Mouse (Mus musculus) olfactory bulb, adult 2 months (tissue): ENCODE data around the gene Zfp646. TPM values are rescaled to one million over a fixed set of nuclear protein-coding genes. Genes with fewer than 3 reads are reported as not detected.
"Not testable (repeated sequence)": the region's sequence is repeated elsewhere in the genome, so short reads cannot be mapped to it uniquely, and the experiment has no call there.

Experiments used
- H3K27ac ChIP-seq: fragments of 200-500 bp; 2 replicates; pipeline ENCODE4 v1.5.1; 2012; ENCODE audit warnings: low read depth, low read length; ENCODE audit not compliant: insufficient read depth
- H3K4me1 ChIP-seq: fragments of 200-500 bp; 2 replicates; pipeline ENCODE4 v1.6.1; 2012; ENCODE audit warnings: low read length; ENCODE audit not compliant: control insufficient read depth, insufficient read depth
- H3K4me3 ChIP-seq: fragments of 200-500 bp; 2 replicates; pipeline ENCODE4 v1.5.1; 2012; ENCODE audit warnings: mild to moderate bottlenecking, low read depth, low read length, moderate library complexity; ENCODE audit not compliant: insufficient read depth
- CTCF ChIP-seq: fragments of 200-500 bp; IDR thresholded peaks from 2 replicates; pipeline ENCODE4 v1.5.1; 2012; ENCODE audit warnings: low read depth, mild to moderate bottlenecking, low read length, moderate library complexity; ENCODE audit not compliant: insufficient read depth
- POLR2A ChIP-seq: fragments of 200-500 bp; IDR thresholded peaks from 2 replicates; pipeline ENCODE4 v1.6.1; 2012; ENCODE audit warnings: mild to moderate bottlenecking, low read depth, low read length, moderate library complexity; ENCODE audit not compliant: insufficient read depth
- WGBS: fragments of 180-500 bp; shearing (Covaris S2); methylation state at CpG from one replicate; pipeline ENCODE4 v1.1.7; 2018; 5-methylcytosine and 5-hydroxymethylcytosine counted together
- polyA plus RNA-seq: library from polyadenylated mRNA; stranded (reverse); fragments of >200 nt; gene quantifications from 2 replicates; pipeline ENCODE4 v1.2.4, GENCODE M21; 2012; ENCODE audit warnings: low replicate concordance; ENCODE audit not compliant: missing spikeins, insufficient read depth, insufficient read length

Zfp646 gene
- polyA plus RNA-seq: not detected in 2 replicates

GRCm38 (mm10) chr7:127876041-127876466 lies at the start of gene Zfp646:
Zfp646 (plus strand) TSS chr7:127876221.
- no peak for TF ChIP-seq POLR2A
- TF ChIP-seq CTCF: no peak
- peak within 1 kb of the TSS; percentile 86 for H3K27ac ChIP-seq
- peak within 1 kb of the TSS; percentile 90 for H3K4me3 ChIP-seq
- peaks cover 3% of the 10 kb centered on the region; the same call in 1 of the 2 replicates for H3K4me1 ChIP-seq
- under 1% methylated on average over 41 of the region's 41 CpGs for WGBS

GRCm38 (mm10) chr7:127835550-127835949 lies 40.5 kb upstream of the Zfp646 start:
- TF ChIP-seq CTCF: no peak
- no peak for TF ChIP-seq POLR2A
- 0 out of 2 replicates have a peak, but pooled peaks cover 2% of the 10 kb centered on the region for H3K4me1 ChIP-seq
- WGBS: 83% methylated on average over 2 of the region's 2 CpGs
- H3K27ac ChIP-seq: no peak overlapping the region
- H3K4me3 ChIP-seq: no peak overlapping the region

DNA sequence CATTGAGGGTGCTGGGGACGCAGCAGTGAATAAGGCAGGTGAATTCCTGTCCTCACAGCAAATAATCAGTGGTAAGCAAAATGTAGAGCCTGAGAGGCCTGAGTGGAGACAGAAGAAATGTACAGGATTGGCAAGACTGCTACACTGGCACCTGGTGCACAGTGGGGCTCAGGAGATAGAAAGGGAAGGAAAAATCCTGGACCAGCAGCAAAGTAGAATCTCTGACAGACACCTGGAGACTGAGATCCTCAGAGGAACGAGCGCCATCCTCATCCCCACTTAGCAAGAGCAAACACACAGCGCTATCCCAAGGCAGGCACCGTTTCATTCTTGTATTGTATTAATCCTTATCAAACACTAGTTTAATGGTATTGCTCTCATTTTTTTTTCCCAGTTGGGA lies 38.5 kb upstream of the Zfp646 start:
- Histone ChIP-seq H3K4me3 (no peak overlapping the region), H3K27ac (no peak overlapping the region), H3K4me1 (peaks cover 2% of the 10 kb centered on the region)
- TF ChIP-seq POLR2A (no peak), CTCF (no peak)
- 94% methylated on average over 5 of the region's 5 CpGs for WGBS

- H3K27ac ChIP-seq, H3K4me1 ChIP-seq, H3K4me3 ChIP-seq: not testable (repeated sequence)
- WGBS: 75% methylated on average over 4 of the region's 4 CpGs
Observed at GRCm38 (mm10) chr7:127837878-127838277, 38.1 kb upstream of the Zfp646 start.

GRCm38 (mm10) chr7:127840031-127840430 lies 36.0 kb upstream of the Zfp646 start:
- 75% methylated on average over 2 of the region's 2 CpGs for WGBS
- not testable (repeated sequence) for H3K27ac ChIP-seq, H3K4me3 ChIP-seq, H3K4me1 ChIP-seq

DNA sequence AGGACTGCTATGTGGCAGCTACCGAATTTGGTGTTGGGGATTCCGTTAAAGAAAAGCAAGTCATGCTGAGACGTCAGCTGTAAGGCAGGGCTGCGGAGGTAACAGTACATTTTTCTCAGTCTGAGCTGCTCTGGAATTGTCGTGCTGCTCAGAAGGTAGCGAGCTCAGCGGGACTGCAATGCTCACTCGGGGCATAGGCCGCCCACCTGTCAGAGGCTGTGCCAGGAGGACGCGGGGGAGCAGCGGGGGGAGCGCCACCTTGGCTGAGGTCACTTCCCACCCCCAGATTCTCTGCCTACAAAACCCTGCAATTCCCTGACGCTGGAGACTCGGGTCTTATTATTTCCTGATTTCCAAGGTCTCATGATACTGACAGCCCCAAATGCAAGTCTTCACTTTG lies 35.1 kb upstream of the Zfp646 start:
- TF ChIP-seq POLR2A: no peak
- no peak for TF ChIP-seq CTCF
- Histone ChIP-seq H3K27ac (peak overlapping the region; percentile 97), H3K4me1 (peaks cover 4% of the 10 kb centered on the region), H3K4me3 (peak overlapping the region; percentile 78)
- under 1% methylated on average over 15 of the region's 15 CpGs for WGBS

- TF ChIP-seq CTCF: no peak
- TF ChIP-seq POLR2A: peak; percentile 72
- Histone ChIP-seq H3K4me1 (peaks cover 4% of the 10 kb centered on the region), H3K27ac (peak overlapping the region; percentile 97), H3K4me3 (peak overlapping the region; percentile 78)
- WGBS: under 1% methylated on average over 46 of the region's 46 CpGs
Observed at GRCm38 (mm10) chr7:127841340-127842000, 34.6 kb upstream of the Zfp646 start.

GRCm38 (mm10) chr7:127842001-127842718 lies 33.9 kb upstream of the Zfp646 start:
- Histone ChIP-seq H3K4me1 (peaks cover 4% of the 10 kb centered on the region), H3K4me3 (peak overlapping the region; percentile 78), H3K27ac (peak overlapping the region; percentile 81)
- under 1% methylated on average over 40 of the region's 40 CpGs for WGBS
- no peak for TF ChIP-seq POLR2A

DNA sequence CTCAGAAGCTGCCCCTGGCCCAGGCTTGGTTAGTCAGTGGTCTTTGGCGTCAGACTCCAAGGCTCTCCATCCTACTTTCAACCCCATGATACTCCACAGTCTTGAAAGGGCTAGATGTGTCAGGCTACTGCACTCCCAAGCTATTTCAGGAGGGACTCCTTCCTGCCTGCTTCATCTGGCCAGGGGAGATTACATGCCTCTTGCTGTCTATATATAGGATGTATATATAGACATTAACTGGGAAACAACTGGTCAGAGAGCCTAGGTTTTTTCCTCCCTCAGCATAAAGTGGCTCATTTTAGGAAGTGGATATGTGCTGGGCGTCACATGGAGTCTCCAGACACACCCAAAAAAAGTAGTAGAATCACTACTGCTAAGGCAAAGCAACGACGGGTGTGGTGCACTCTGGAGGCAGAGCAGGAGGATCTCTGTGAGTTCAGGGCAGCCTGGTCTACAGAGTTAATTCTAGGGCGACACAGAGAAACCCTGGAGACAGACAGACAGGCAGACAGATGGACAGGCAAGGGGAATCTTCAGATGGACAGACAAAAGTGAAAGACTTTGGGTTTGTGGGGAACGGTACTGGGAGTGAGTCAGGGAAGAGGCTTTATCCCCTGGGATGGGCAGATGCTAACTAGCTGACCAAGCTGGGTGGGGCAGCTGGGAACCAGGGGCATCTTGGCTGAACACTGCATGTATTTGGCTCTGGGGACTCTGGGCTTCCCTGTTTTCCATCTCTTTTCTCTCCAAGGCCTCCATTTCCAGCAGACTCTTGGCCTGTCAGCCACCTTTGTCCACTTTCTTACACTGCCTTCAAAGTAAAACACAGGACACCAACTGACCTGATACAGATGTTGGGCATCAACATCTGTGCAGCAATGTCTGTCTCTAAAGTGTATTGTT lies 25.8 kb upstream of the Zfp646 start:
- H3K4me3 ChIP-seq: no peak overlapping the region
- H3K4me1 ChIP-seq: no peaks in the 10 kb centered on the region
- no peak overlapping the region for H3K27ac ChIP-seq
- WGBS: 79% methylated on average over 6 of the region's 6 CpGs
- TF ChIP-seq CTCF: no peak
- TF ChIP-seq POLR2A: no peak
